Mouse (Mus musculus) thymus, adult 2 months (tissue): ENCODE results near the gene 1110065P20Rik.

Source experiments
- CTCF ChIP-seq: fragments of 200-500 bp; IDR thresholded peaks from 2 replicates; pipeline ENCODE4 v1.5.1; 2012; ENCODE audit warnings: mild to moderate bottlenecking, control low read depth, low read length, moderate library complexity, borderline replicate concordance; ENCODE audit not compliant: control insufficient read depth, poor library complexity, insufficient read depth; ENCODE audit errors: extremely low read depth
- POLR2A ChIP-seq: fragments of 200-500 bp; IDR thresholded peaks from 2 replicates; pipeline ENCODE4 v1.6.1; 2012; ENCODE audit warnings: mild to moderate bottlenecking, low read length, control low read depth, moderate library complexity; ENCODE audit not compliant: control insufficient read depth, poor library complexity, insufficient read depth; ENCODE audit errors: extremely low read depth

- no peak for TF ChIP-seq CTCF
- no peak for TF ChIP-seq POLR2A
These were observed 12.8 kb downstream of the 1110065P20Rik start for GRCm38 (mm10) chr4:124838035-124838700.
